Mouse (Mus musculus) telencephalon, adult 2 months (tissue): ENCODE data around the gene Ebf1.
A peak's percentile ranks its signal among the peaks of the same experiment; 100 is the strongest.

ENCODE experiments used
- DNase-seq: peaks from one replicate; pipeline ENCODE4 v3.0.0-alpha.2; 2011; ENCODE audit warnings: low read depth, low spot score

Gene Ebf1

DNA sequence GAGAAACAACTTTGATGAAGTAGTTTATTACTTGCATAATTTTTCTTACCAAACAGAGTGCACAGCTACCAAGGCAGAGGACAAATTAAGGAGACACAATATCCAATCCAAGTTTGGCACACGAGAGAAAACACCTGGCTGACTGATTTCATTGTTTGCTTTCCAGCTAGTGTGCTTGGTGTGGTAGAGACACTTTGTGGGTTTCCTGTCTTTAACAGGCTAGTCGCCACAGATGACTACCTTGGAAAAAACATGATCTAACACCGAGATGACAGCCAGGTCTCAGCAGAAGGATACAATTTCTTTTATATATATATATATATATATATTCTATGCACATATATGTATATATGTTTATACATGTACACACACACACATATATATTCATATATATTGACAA lies 332.0 kb downstream of the Ebf1 start:
- DNase-seq, result no peak

GRCm38 (mm10) chr11:44950319-44950718 lies 333.2 kb downstream of the Ebf1 start:
- DNase-seq, result no peak

DNA sequence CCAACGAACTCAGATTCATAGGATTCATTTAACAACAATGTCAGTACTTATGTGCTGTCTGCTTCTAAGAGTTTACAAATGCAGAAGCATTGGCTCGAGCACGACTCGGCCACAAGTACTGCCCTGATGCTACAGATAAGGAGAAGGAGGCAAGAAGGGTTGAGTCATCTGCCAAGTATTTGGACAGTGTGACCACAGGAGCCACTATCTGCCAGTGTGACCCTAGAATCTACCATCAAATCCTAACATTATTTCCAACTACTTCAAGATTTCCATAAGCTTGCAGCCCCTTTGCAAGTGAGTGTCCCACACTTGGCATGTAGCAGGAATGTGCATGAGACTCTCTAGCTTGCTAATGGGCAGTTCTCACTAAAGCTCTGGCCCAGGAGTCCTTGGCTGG lies 334.4 kb downstream of the Ebf1 start:
- DNase-seq, result no peak

DNA sequence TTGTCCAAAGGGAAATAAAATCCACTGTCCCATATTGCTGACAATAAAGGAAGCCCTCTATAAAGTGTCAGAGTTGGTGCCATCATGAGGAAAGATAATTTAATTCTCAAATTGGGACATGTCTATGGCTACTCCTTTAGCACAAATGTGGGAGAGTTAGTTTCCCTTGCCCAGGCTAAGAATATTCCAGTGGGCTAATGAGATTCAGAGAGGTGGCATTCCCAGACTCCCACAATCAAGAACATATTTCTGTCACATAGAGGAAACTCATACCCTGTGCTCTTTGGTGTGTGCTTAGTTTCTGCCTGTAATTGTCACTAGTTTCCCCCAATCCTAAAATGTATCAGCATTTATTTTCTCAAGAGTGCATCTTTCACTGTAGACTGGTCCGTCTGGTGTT lies 336.2 kb downstream of the Ebf1 start:
- DNase-seq, result no peak

DNA sequence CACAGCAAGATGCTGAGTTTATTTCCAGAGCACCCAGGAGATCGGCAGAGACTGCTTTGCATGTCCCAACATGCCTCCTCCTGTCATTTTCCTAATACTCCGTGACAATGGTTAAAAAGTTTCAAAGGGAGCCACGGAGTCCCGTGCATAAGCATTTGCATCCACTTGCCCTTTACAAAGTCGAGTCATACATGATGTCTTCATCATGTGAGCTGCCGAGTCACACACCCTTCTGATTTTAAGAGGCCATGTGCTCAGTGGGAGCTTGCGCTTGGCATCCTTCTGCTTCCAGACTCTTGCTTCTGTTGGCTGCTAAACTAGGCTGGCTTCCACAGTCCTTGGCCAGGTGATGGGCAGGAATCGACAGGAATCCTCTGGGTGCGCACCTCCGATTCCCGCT lies 336.7 kb downstream of the Ebf1 start:
- DNase-seq, result no peak

DNA sequence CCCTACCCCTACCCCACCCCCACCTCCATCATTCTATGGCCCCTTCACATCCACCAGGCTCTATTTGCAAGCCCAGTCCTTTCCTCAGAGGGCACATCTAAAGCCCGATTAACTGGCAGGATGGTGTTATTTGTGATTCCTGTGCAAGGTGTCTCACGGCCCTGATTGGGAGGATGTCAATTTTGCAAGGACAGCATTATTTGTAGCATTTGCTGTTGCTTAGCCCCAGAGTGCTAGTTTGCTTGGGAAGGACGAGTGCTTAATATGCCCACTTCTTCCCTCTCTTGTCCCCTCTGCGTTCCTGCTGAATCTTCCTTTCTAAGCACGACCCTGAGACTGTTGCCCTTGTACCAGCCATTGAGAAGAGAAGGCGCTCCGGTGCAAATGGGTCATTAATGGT lies 337.2 kb downstream of the Ebf1 start:
- DNase-seq, result no peak

DNA sequence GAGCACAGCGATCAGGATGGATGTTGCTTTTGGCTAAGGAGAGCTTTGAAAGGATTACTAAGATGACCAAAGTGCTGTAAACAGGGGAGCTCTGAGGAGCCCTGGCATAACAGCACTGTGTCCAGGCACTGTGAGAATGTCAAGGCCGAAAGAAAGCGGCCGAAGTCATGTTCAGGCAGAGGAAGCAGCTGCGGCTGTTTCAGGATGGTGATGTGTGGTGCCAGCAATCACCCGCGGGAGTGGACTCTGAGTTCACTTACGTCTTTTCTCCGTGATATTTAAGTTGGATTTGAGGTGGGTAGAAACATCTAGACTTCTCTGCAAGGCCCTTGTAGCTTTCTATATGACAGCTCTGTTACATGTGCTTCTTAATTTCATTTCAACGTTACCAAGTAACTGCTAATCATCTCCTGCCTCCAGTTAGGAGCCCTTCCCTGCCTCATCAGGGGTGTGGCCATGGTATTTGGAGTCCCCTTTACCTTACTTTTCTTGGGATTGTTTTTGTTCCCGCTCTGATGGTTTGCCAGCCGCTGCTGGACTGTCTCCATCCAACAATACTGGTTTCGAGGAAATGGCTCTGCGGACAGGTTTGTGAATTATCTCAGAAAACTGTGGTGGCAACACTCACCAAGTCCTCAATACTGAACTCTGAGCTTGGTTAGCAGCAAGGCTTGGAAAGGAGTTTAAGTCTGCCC lies 345.8 kb downstream of the Ebf1 start:
- DNase-seq, result no peak

GRCm38 (mm10) chr11:44969011-44969410 lies 351.9 kb downstream of the Ebf1 start:
- no peak for DNase-seq

- DNase-seq, result no peak
These were observed 357.2 kb downstream of the Ebf1 start for GRCm38 (mm10) chr11:44974271-44974670.

DNA sequence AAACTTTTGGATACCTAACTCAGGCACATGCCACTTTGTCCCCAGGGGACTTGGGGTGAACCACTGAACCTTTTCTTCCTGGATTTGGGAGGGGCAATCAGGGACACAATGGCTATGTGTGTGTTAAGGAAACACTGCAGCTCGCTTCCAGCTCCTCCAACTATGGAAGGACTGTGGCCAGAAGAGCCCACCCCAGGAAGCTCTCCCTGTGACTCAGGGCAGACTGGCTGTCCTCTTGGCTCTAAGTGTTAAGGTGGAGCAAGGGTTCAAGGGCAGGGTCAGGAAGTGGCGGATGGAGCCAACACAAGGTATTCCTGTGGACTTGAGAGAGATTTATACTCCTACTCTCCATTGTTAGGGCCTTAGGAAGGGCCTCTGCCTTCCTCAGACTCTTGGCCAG lies 358.0 kb downstream of the Ebf1 start:
- no peak for DNase-seq

- no peak for DNase-seq
These were observed 359.2 kb downstream of the Ebf1 start for GRCm38 (mm10) chr11:44976254-44976802.

- peak; percentile 72 for DNase-seq
These were observed 360.8 kb downstream of the Ebf1 start for GRCm38 (mm10) chr11:44977921-44978397.

DNA sequence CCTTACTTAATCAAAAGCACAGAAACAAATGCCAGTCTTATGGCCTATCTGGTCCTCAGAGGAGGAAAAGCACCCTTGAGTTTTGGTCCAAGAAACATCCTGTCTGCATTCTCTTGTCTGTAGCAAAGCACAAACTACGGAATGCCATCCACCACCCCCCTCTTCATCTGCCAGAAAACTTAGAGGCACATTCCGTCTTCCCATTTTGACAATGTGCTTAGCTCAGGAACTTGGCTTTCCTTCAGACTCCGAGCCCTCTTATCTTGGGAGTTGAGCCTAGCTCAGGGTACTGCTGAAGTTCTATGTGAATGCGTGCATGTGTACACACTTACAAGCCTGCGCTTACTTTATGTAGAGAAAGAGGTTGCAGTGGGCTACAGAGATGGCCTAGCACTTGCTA lies 362.3 kb downstream of the Ebf1 start:
- DNase-seq, result no peak

- DNase-seq, result no peak
These were observed 365.1 kb downstream of the Ebf1 start for GRCm38 (mm10) chr11:44982225-44982624.

DNA sequence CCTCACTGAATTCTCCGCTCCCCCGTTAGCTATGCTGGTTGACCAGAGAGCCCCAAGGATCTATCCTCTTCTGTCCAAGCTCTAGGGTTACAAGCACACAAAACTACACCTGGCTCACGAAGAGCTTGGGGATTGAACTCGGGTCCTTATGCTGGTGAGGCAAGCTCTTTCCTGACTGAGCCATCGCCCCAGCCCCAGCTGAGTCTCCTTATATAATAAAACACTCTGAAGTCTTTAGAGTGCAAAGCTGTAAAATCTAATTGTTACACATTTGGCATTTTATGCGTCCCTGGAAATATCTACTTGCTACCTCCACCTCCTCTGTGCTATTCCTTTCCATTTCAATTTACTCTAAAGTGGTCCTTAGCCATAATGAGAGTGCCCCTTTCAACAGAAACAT lies 366.8 kb downstream of the Ebf1 start:
- no peak for DNase-seq

DNA sequence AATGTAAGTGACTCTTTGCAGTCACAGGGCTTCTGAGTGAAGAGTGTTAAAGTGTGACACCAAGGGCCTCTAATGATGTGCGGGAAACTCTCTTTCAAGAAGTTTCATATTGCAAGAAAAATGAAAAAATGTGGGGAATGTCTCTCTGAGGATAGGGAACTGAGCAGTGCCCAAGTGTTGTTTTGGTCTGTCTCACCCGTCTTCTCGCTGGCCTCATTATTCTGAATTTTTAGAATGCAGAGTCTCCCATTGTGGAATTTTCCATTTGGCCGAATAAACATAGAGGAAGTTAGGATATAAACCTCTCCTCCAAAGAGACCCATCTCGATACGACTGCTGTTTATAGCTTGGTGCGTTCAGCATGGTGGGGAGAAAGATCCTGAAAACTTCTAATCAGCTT lies 367.3 kb downstream of the Ebf1 start:
- no peak for DNase-seq

DNA sequence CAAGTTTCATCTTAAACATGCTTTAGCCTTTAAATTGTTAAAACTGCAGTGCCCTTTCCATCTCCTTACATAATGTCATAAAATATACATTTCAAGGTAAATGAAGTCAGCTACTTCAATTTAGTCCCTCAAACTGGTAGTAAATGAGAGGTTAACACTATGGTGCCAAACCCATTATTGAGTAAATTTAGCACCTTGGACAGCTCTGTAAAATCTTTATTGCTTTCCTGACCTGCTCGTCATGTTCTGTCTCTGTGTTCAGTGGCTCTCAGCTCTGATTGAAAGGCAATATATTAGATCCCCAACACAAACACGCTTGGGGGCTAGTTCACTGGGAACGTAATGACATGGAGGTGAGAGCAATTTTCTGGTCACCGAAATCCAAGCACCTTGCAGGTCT lies 370.7 kb downstream of the Ebf1 start:
- no peak for DNase-seq

- DNase-seq, result no peak
These were observed 385.7 kb downstream of the Ebf1 start for GRCm38 (mm10) chr11:45002681-45003286.

GRCm38 (mm10) chr11:45003716-45004437 lies 386.8 kb downstream of the Ebf1 start:
- no peak for DNase-seq

DNA sequence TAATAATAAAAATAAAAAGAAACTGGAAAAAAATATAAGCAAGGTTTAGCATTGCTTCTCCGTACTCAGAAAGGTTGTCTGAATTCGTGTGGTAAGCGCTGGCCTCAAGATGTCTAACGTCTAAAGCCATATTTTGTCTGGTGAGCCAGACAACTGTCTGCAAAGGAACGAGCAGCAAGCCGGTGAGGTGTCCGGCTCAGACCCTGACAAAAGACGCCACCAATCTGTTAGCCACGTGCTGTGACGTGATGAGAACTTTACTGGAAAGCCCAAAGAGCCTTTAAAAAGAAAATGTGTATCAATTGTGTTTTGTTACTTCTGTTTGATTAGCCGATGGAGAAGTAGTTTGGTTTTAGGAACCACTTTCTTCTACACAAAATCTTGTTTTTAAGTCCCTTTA lies 390.2 kb downstream of the Ebf1 start:
- no peak for DNase-seq

GRCm38 (mm10) chr11:45008078-45008477 lies 391.0 kb downstream of the Ebf1 start:
- DNase-seq, result peak; percentile 9

- DNase-seq, result no peak
These were observed 391.6 kb downstream of the Ebf1 start for GRCm38 (mm10) chr11:45008760-45009159.

DNA sequence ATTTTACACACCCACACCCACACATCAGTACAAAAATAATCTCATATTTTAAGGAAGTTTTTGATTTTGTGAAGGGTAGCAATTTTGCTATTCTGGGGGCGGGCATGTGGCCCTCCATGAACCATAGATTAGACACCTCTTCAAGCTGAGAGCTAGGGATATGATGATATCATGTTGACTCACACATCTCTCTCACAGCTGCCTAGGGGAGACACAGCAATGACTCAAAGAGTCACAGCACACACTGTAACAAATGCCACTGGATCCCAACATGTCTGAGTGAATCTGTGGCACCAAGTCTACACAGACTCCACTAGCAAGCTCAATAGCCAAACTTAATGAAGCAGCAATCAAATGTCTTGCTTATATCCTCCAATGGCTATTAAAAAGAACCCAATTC lies 395.0 kb downstream of the Ebf1 start:
- DNase-seq, result no peak
